Mouse (Mus musculus) neural tube, embryonic 11.5 days (tissue): ENCODE measurements around the gene Anapc1. TPM values are rescaled to one million over a fixed set of nuclear protein-coding genes. Genes with fewer than 3 reads are reported as not detected.

Experiments
- ATAC-seq: fragments of 200-750 bp; cut with Nextera tagmentation; 2 replicates; pipeline ENCODE4 v1.8.0; 2017; ENCODE audit warnings: moderate number of reproducible peaks, mild to moderate bottlenecking, moderate TSS enrichment, moderate library complexity; ENCODE audit not compliant: insufficient read depth, low FRiP score, low TSS enrichment
- DNase-seq: peaks from one replicate; pipeline ENCODE4 v3.0.0-alpha.2; 2015; ENCODE audit warnings: low spot score
- H3K27ac ChIP-seq: fragments of 300-500 bp; sonication (generic); 2 replicates; pipeline ENCODE4 v1.5.1; 2014; ENCODE audit warnings: low read depth, mild to moderate bottlenecking, low read length
- H3K27me3 ChIP-seq: fragments of 300-500 bp; sonication (generic); 2 replicates; pipeline ENCODE4 v1.6.1; 2014; ENCODE audit warnings: mild to moderate bottlenecking, low read length, mixed read lengths; ENCODE audit not compliant: control insufficient read depth, insufficient read depth
- H3K36me3 ChIP-seq: fragments of 300-500 bp; sonication (generic); 2 replicates; pipeline ENCODE4 v1.6.1; 2014; ENCODE audit warnings: mild to moderate bottlenecking, low read length, moderate library complexity, mixed read lengths; ENCODE audit not compliant: control insufficient read depth, insufficient read depth
- H3K4me1 ChIP-seq: fragments of 300-500 bp; sonication (generic); 2 replicates; pipeline ENCODE4 v1.6.1; 2014; ENCODE audit warnings: low read length, mixed read lengths; ENCODE audit not compliant: control insufficient read depth, insufficient read depth
- H3K4me2 ChIP-seq: fragments of 300-500 bp; sonication (generic); 2 replicates; pipeline ENCODE4 v1.6.1; 2014; ENCODE audit warnings: low read depth, mild to moderate bottlenecking, moderate library complexity
- H3K4me3 ChIP-seq: fragments of 300-500 bp; sonication (generic); 2 replicates; pipeline ENCODE4 v1.5.1; 2014; ENCODE audit warnings: low read depth, low read length
- H3K9ac ChIP-seq: fragments of 300-500 bp; sonication (generic); 2 replicates; pipeline ENCODE4 v1.6.1; 2014; ENCODE audit warnings: mild to moderate bottlenecking, low read length
- H3K9me3 ChIP-seq: fragments of 300-500 bp; sonication (generic); 2 replicates; pipeline ENCODE4 v1.6.1; 2016; ENCODE audit warnings: low read length; ENCODE audit not compliant: control insufficient read depth
- WGBS: fragments of 180-500 bp; shearing (Covaris S2); extraction: QIAGEN DNeasy Blood & Tissue Kit; methylation state at CpG from one replicate; pipeline ENCODE4 v1.1.7; 2014; 5-methylcytosine and 5-hydroxymethylcytosine counted together
- polyA plus RNA-seq: library from polyadenylated mRNA; unstranded; fragments of >200 nt; fragmentation: Nextera tagmentation; extraction: Ambion mirVana; gene quantifications from 2 replicates; pipeline ENCODE4 v1.2.1, GENCODE M21; 2014

Gene Anapc1
- polyA plus RNA-seq, 1 experiment from 2014 or later: 94.1 TPM

GRCm38 (mm10) chr2:128566304-128567147 is 120.7 kb downstream of the Anapc1 start:
- Histone ChIP-seq H3K27ac (no peak overlapping the region), H3K4me2 (no peak overlapping the region), H3K4me1 (no peaks in the 10 kb centered on the region), H3K36me3 (no peaks in the 10 kb centered on the region), H3K9ac (no peak overlapping the region), H3K4me3 (no peak overlapping the region), H3K27me3 (no peaks in the 10 kb centered on the region), H3K9me3 (no peaks in the 10 kb centered on the region)
- 71% methylated on average over 10 of the region's 10 CpGs for WGBS
- DNase-seq (peak; percentile 40), ATAC-seq (no peak)

- WGBS: 69% methylated on average over 8 of the region's 8 CpGs
- no peak for DNase-seq
Observed at GRCm38 (mm10) chr2:128565904-128566303, 121.3 kb downstream of the Anapc1 start.

GRCm38 (mm10) chr2:128564195-128564594 is 123.0 kb downstream of the Anapc1 start:
- no peak overlapping the region for H3K9ac ChIP-seq
- no peak overlapping the region for H3K4me2 ChIP-seq
- no peaks in the 10 kb centered on the region for H3K36me3 ChIP-seq
- H3K27ac ChIP-seq: no peak overlapping the region
- DNase-seq: no peak
- no peaks in the 10 kb centered on the region for H3K9me3 ChIP-seq
- no peaks in the 10 kb centered on the region for H3K27me3 ChIP-seq
- WGBS: 89% methylated on average over 3 of the region's 3 CpGs
- H3K4me1 ChIP-seq: no peaks in the 10 kb centered on the region
- no peak overlapping the region for H3K4me3 ChIP-seq
- no peak for ATAC-seq

More at GRCm38 (mm10) chr2:128565904-128566303, 121.3 kb downstream of the Anapc1 start:
- Histone ChIP-seq H3K9me3 (no peaks in the 10 kb centered on the region), H3K9ac (no peak overlapping the region), H3K4me2 (no peak overlapping the region), H3K4me3 (no peak overlapping the region), H3K27me3 (no peaks in the 10 kb centered on the region), H3K4me1 (no peaks in the 10 kb centered on the region), H3K36me3 (no peaks in the 10 kb centered on the region), H3K27ac (no peak overlapping the region)
- no peak for ATAC-seq

Other genes with a start within 250 kb of the Anapc1 start
- not detected in 2 replicates for gene Spdye4c, start 96.2 kb downstream of the Anapc1 start, polyA plus RNA-seq
- gene Mertk, start 11.6 kb upstream of the Anapc1 start, polyA plus RNA-seq: 4.0 and 5.0 TPM in 2 replicates
- 24.0 and 25.7 TPM in 2 replicates for gene Tmem87b, start 130.7 kb upstream of the Anapc1 start, polyA plus RNA-seq
- gene Fbln7, start 175.6 kb upstream of the Anapc1 start, polyA plus RNA-seq: 1.9 and 2.0 TPM in 2 replicates